Mouse (Mus musculus) retina, adult 2 months (tissue): Measurements from ENCODE around the gene Olfr907.

Experiments
- DNase-seq: peaks from one replicate; pipeline ENCODE4 v3.0.0-alpha.2; 2012; ENCODE audit warnings: low read depth, low spot score

Olfr907 gene

GRCm38 (mm10) chr9:38495501-38495900 lies at the start of gene Olfr907:
Olfr907 (plus strand) TSS chr9:38495801.
- DNase-seq = no peak

GRCm38 (mm10) chr9:38447352-38447751 lies 48.2 kb upstream of the Olfr907 start, which contains the start of gene Olfr902:
Olfr902 (plus strand) TSS chr9:38447652.
- no peak for DNase-seq

- no peak for DNase-seq
These were observed 32.8 kb upstream of the Olfr907 start, which contains the start of gene Olfr904 for GRCm38 (mm10) chr9:38462844-38463243. Olfr904 (plus strand) TSS chr9:38463144.

- DNase-seq = no peak
These were observed 24.8 kb upstream of the Olfr907 start, which contains the start of gene Olfr905 for GRCm38 (mm10) chr9:38470807-38471206. Olfr905 (plus strand) TSS chr9:38471107.

- DNase-seq = no peak
These were observed 8.8 kb upstream of the Olfr907 start, which contains the start of gene Olfr906 for GRCm38 (mm10) chr9:38486785-38487184. Olfr906 (plus strand) TSS chr9:38487085.

GRCm38 (mm10) chr9:38512353-38512752 lies 16.8 kb downstream of the Olfr907 start:
- DNase-seq = no peak

- no peak for DNase-seq
These were observed 25.7 kb downstream of the Olfr907 start, which contains the start of gene Olfr911-ps1 for GRCm38 (mm10) chr9:38521280-38521679. Olfr911-ps1 (plus strand) TSS chr9:38521580.

- DNase-seq = no peak
These were observed 41.9 kb downstream of the Olfr907 start, which contains the start of gene Olfr910 for GRCm38 (mm10) chr9:38537549-38537948. Olfr910 (plus strand) TSS chr9:38537849.
